Mouse (Mus musculus): Measurements from ENCODE around the gene Dnah11.

DNA sequence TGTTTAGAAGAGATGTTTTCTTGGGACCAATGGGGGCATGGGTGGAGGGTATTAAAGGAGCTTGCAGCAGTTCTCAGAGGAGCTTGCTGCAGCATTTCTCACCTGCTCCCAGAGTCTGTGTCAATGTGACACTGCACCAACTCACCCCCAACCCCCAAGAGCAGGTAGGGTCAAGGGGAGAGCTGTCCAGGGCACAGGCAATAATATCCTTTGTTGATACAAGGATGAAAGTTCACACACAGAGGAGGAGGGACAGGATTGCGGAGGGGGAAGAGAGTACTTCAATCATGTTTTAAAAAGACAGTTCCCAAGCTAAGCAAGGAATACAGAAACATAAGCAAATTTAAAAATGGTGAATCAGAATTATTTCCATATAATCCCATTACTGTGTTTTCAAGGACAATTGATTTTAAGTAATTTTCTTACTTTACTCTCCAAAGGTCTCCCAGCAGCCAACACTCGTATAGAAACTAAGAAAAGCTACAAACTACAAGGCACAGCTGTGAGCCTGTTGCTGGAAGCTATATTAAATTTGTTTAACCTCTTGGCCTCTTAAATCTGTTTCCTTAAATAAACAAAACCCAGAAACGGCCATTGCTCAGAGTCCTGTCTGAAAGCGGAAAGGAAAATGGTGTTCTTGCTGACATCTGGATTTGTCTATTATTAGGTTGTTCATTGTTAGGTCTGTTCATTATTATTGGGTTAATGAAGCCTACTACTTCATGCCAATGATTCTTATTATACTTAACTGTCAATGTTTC, 12.5 kb downstream of the Dnah11 start:
- no peak for TF ChIP-seq CTCF (IDR thresholded peaks at IDR 0.05; ENCODE audit: borderline replicate concordance, extremely low read depth, insufficient read depth, insufficient read length)
- no peak for TF ChIP-seq POLR2A (IDR thresholded peaks at IDR 0.05; ENCODE audit: borderline replicate concordance, extremely low read depth, insufficient read depth, insufficient read length, poor library complexity, severe bottlenecking)
